Mouse (Mus musculus) kidney, embryonic 16.5 days (tissue): ENCODE measurements around the gene Hdhd3. TPM values are rescaled to one million over a fixed set of nuclear protein-coding genes. Genes with fewer than 3 reads are reported as not detected.
"Not testable (repeated sequence)": the region's sequence is repeated elsewhere in the genome, so short reads cannot be mapped to it uniquely, and the experiment has no call there.

ENCODE experiments used
- ATAC-seq: fragments of 200-750 bp; cut with Nextera tagmentation; 2 replicates; pipeline ENCODE4 v1.8.0; 2017; ENCODE audit warnings: moderate TSS enrichment; ENCODE audit not compliant: low FRiP score, low TSS enrichment
- H3K27ac ChIP-seq: fragments of 300-500 bp; sonication (generic); 2 replicates; pipeline ENCODE4 v1.5.1; 2014; ENCODE audit warnings: low read length
- H3K27me3 ChIP-seq: fragments of 300-500 bp; sonication (generic); 2 replicates; pipeline ENCODE4 v1.6.1; 2014; ENCODE audit warnings: low read length, control low read depth, mixed read lengths; ENCODE audit not compliant: insufficient read depth
- H3K36me3 ChIP-seq: fragments of 300-500 bp; sonication (generic); 2 replicates; pipeline ENCODE4 v1.6.1; 2014; ENCODE audit warnings: low read length, control low read depth, mixed read lengths; ENCODE audit not compliant: insufficient read depth
- H3K4me1 ChIP-seq: fragments of 300-500 bp; sonication (generic); 2 replicates; pipeline ENCODE4 v1.6.1; 2014; ENCODE audit warnings: low read length, control low read depth, mixed read lengths; ENCODE audit not compliant: insufficient read depth
- H3K4me2 ChIP-seq: fragments of 300-500 bp; sonication (generic); replicated peaks from 2 replicates; pipeline ENCODE4 v1.6.1; 2014; ENCODE audit warnings: low read depth, low read length
- H3K4me3 ChIP-seq: fragments of 300-500 bp; sonication (generic); 2 replicates; pipeline ENCODE4 v1.5.1; 2014; ENCODE audit warnings: mild to moderate bottlenecking, low read length
- H3K9ac ChIP-seq: fragments of 300-500 bp; sonication (generic); replicated peaks from 2 replicates; pipeline ENCODE4 v1.6.1; 2014; ENCODE audit warnings: low read length
- H3K9me3 ChIP-seq: fragments of 300-500 bp; sonication (generic); 2 replicates; pipeline ENCODE4 v1.6.1; 2016; ENCODE audit warnings: low read length, control low read depth
- WGBS: fragments of 180-500 bp; shearing (Covaris S2); extraction: QIAGEN DNeasy Blood & Tissue Kit; methylation state at CpG from one replicate; pipeline ENCODE4 v1.1.7; 2014; 5-methylcytosine and 5-hydroxymethylcytosine counted together
- polyA plus RNA-seq: library from polyadenylated mRNA; unstranded; fragments of >200 nt; fragmentation: Nextera tagmentation; extraction: Ambion mirVana; gene quantifications from 2 replicates; pipeline ENCODE4 v1.2.1, GENCODE M21; 2015

Hdhd3 gene
- polyA plus RNA-seq, 1 experiment from 2014 or later = 20.6 TPM

- H3K27ac ChIP-seq = peak overlapping the region; percentile 60; the same call in 1 of the 2 replicates
These were observed 22.3 kb downstream of the Hdhd3 start for GRCm38 (mm10) chr4:62480709-62481605.

GRCm38 (mm10) chr4:62479937-62480708 lies 23.1 kb downstream of the Hdhd3 start, which contains the start of gene Bspry:
Bspry (plus strand) TSS chr4:62480053.
- H3K4me2 ChIP-seq = peak within 1 kb of the TSS; percentile 86
- H3K4me1 ChIP-seq = peaks cover 12% of the 10 kb centered on the region
- peak; percentile 88 for ATAC-seq
- peak within 1 kb of the TSS; percentile 58 for H3K4me3 ChIP-seq
- no peaks in the 10 kb centered on the region for H3K27me3 ChIP-seq
- H3K27ac ChIP-seq = peak within 1 kb of the TSS; percentile 60
- peak within 1 kb of the TSS; percentile 70 for H3K9ac ChIP-seq
- WGBS = 1% methylated on average over 57 of the region's 71 CpGs
- no peaks in the 10 kb centered on the region for H3K36me3 ChIP-seq
- no peaks in the 10 kb centered on the region for H3K9me3 ChIP-seq

More at GRCm38 (mm10) chr4:62480709-62481605, 22.3 kb downstream of the Hdhd3 start:
- ATAC-seq = peak; percentile 32; the same call in 1 of the 2 replicates
- H3K9me3 ChIP-seq = no peaks in the 10 kb centered on the region
- peak overlapping the region; percentile 58 for H3K4me3 ChIP-seq
- H3K36me3 ChIP-seq = no peaks in the 10 kb centered on the region
- peaks cover 12% of the 10 kb centered on the region for H3K4me1 ChIP-seq
- peak overlapping the region; percentile 86 for H3K4me2 ChIP-seq
- WGBS = 38% methylated on average over 10 of the region's 10 CpGs
- H3K9ac ChIP-seq = peak overlapping the region; percentile 45; the same call in 1 of the 2 replicates
- H3K27me3 ChIP-seq = no peaks in the 10 kb centered on the region

- H3K4me2 ChIP-seq = peak overlapping the region; percentile 86
- ATAC-seq, H3K36me3 ChIP-seq, H3K27me3 ChIP-seq, H3K27ac ChIP-seq, H3K9me3 ChIP-seq: not testable (repeated sequence)
- H3K4me3 ChIP-seq = peak overlapping the region; percentile 58
- H3K9ac ChIP-seq = peak overlapping the region; percentile 70; the same call in 1 of the 2 replicates
- WGBS = 13% methylated on average over 11 of the region's 11 CpGs
- H3K4me1 ChIP-seq = peaks cover 12% of the 10 kb centered on the region
These were observed 23.7 kb downstream of the Hdhd3 start for GRCm38 (mm10) chr4:62479593-62479936.

GRCm38 (mm10) chr4:62477542-62478244 lies 25.6 kb downstream of the Hdhd3 start:
- ATAC-seq = no peak
- Histone ChIP-seq H3K36me3 (no peaks in the 10 kb centered on the region), H3K4me1 (peaks cover 12% of the 10 kb centered on the region)

GRCm38 (mm10) chr4:62475793-62476192 lies 27.5 kb downstream of the Hdhd3 start:
- Histone ChIP-seq H3K4me1 (peaks cover 9% of the 10 kb centered on the region), H3K9ac (no peak overlapping the region), H3K27me3 (no peaks in the 10 kb centered on the region), H3K9me3 (no peaks in the 10 kb centered on the region), H3K36me3 (no peaks in the 10 kb centered on the region), H3K4me2 (no peak overlapping the region), H3K27ac (peak overlapping the region; percentile 2; the same call in 1 of the 2 replicates), H3K4me3 (no peak overlapping the region)
- ATAC-seq = no peak
- WGBS = 79% methylated on average over 6 of the region's 6 CpGs

More at GRCm38 (mm10) chr4:62477542-62478244, 25.6 kb downstream of the Hdhd3 start:
- Histone ChIP-seq H3K4me3 (no peak overlapping the region), H3K4me2 (no peak overlapping the region), H3K27ac (peak overlapping the region; percentile 39; the same call in 1 of the 2 replicates), H3K9ac (no peak overlapping the region), H3K27me3 (no peaks in the 10 kb centered on the region), H3K9me3 (no peaks in the 10 kb centered on the region)
- WGBS = 77% methylated on average over 6 of the region's 6 CpGs

GRCm38 (mm10) chr4:62475131-62475530 lies 28.1 kb downstream of the Hdhd3 start:
- H3K27ac ChIP-seq = peak overlapping the region; percentile 2; the same call in 1 of the 2 replicates
- peaks cover 9% of the 10 kb centered on the region for H3K4me1 ChIP-seq
- H3K9ac ChIP-seq = no peak overlapping the region
- H3K4me2 ChIP-seq = no peak overlapping the region
- ATAC-seq = peak; percentile 10; the same call in 1 of the 2 replicates
- no peaks in the 10 kb centered on the region for H3K9me3 ChIP-seq
- WGBS = 61% methylated on average over 2 of the region's 2 CpGs
- no peaks in the 10 kb centered on the region for H3K36me3 ChIP-seq
- no peaks in the 10 kb centered on the region for H3K27me3 ChIP-seq
- H3K4me3 ChIP-seq = no peak overlapping the region

GRCm38 (mm10) chr4:62472071-62472470 lies 31.2 kb downstream of the Hdhd3 start:
- Histone ChIP-seq H3K9me3 (peaks cover 3% of the 10 kb centered on the region; the same call in 1 of the 2 replicates), H3K4me2 (no peak overlapping the region), H3K9ac (no peak overlapping the region), H3K4me3 (no peak overlapping the region), H3K27ac (no peak overlapping the region), H3K27me3 (no peaks in the 10 kb centered on the region), H3K4me1 (peaks cover 6% of the 10 kb centered on the region; the same call in 1 of the 2 replicates), H3K36me3 (peaks cover 3% of the 10 kb centered on the region; the same call in 1 of the 2 replicates)
- ATAC-seq = no peak
- WGBS = 97% methylated on average over 2 of the region's 2 CpGs

- Histone ChIP-seq H3K36me3 (peaks cover 3% of the 10 kb centered on the region; the same call in 1 of the 2 replicates), H3K4me3 (peak within 1 kb of the TSS; percentile 64), H3K27me3 (no peaks in the 10 kb centered on the region), H3K4me2 (peak within 1 kb of the TSS; percentile 65), H3K27ac (no peak within 1 kb of the TSS), H3K4me1 (peaks cover 4% of the 10 kb centered on the region; the same call in 1 of the 2 replicates), H3K9ac (peak within 1 kb of the TSS; percentile 77), H3K9me3 (peaks cover 3% of the 10 kb centered on the region; the same call in 1 of the 2 replicates)
- ATAC-seq = peak; percentile 94
- under 1% methylated on average over 30 of the region's 30 CpGs for WGBS
These were observed 32.6 kb downstream of the Hdhd3 start, which contains the start of gene Wdr31 for GRCm38 (mm10) chr4:62470598-62471051. Wdr31 (minus strand) TSS chr4:62470896.

- ATAC-seq = no peak
- Histone ChIP-seq H3K27ac (no peak overlapping the region), H3K36me3 (peaks cover 3% of the 10 kb centered on the region; the same call in 1 of the 2 replicates), H3K9ac (no peak overlapping the region), H3K4me3 (no peak overlapping the region), H3K4me2 (no peak overlapping the region), H3K27me3 (no peaks in the 10 kb centered on the region), H3K9me3 (peaks cover 3% of the 10 kb centered on the region; the same call in 1 of the 2 replicates), H3K4me1 (peaks cover 4% of the 10 kb centered on the region; the same call in 1 of the 2 replicates)
- WGBS = 97% methylated on average over 1 of the region's 1 CpGs
These were observed 35.1 kb downstream of the Hdhd3 start for GRCm38 (mm10) chr4:62468158-62468557.
